Mouse (Mus musculus) hindbrain, postnatal 0 days (tissue): ENCODE data around the gene Ankfn1. TPM values are rescaled to one million over a fixed set of nuclear protein-coding genes. Genes with fewer than 3 reads are reported as not detected.

Experiments
- ATAC-seq: fragments of 200-750 bp; cut with Nextera tagmentation; 2 replicates; pipeline ENCODE4 v1.8.0; 2017; ENCODE audit warnings: mild to moderate bottlenecking, moderate TSS enrichment, moderate library complexity
- DNase-seq: peaks from one replicate; pipeline ENCODE4 v3.0.0-alpha.2; 2015; ENCODE audit warnings: low spot score
- H3K27ac ChIP-seq: fragments of 300-500 bp; sonication (generic); 2 replicates; pipeline ENCODE4 v1.5.1; 2014; ENCODE audit warnings: mild to moderate bottlenecking
- H3K27me3 ChIP-seq: fragments of 300-500 bp; sonication (generic); 2 replicates; pipeline ENCODE4 v1.6.1; 2014; ENCODE audit warnings: low read length, mixed read lengths; ENCODE audit not compliant: insufficient read depth
- H3K36me3 ChIP-seq: fragments of 300-500 bp; sonication (generic); 2 replicates; pipeline ENCODE4 v1.6.1; 2014; ENCODE audit warnings: low read length, mixed read lengths; ENCODE audit not compliant: insufficient read depth
- H3K4me1 ChIP-seq: fragments of 300-500 bp; sonication (generic); 2 replicates; pipeline ENCODE4 v1.6.1; 2014; ENCODE audit warnings: antibody characterized with exemption, low read length, mixed read lengths; ENCODE audit not compliant: insufficient read depth
- H3K4me2 ChIP-seq: fragments of 300-500 bp; sonication (generic); 2 replicates; pipeline ENCODE4 v1.6.1; 2014; ENCODE audit warnings: low read depth, mild to moderate bottlenecking, low read length, moderate library complexity, mixed read lengths
- H3K4me3 ChIP-seq: fragments of 300-500 bp; sonication (generic); 2 replicates; pipeline ENCODE4 v1.5.1; 2014; ENCODE audit warnings: low read length
- H3K9ac ChIP-seq: fragments of 300-500 bp; sonication (generic); replicated peaks from 2 replicates; pipeline ENCODE4 v1.6.1; 2014; ENCODE audit warnings: mild to moderate bottlenecking, low read length, moderate library complexity, mixed read lengths
- H3K9me3 ChIP-seq: fragments of 300-500 bp; sonication (generic); 2 replicates; pipeline ENCODE4 v1.6.1; 2016; ENCODE audit warnings: low read length, mixed read lengths
- CTCF ChIP-seq: IDR thresholded peaks from 2 replicates; pipeline ENCODE4 v1.5.1; 2016; ENCODE audit warnings: antibody characterized with exemption, control low read depth, low read depth
- WGBS: fragments of 180-500 bp; shearing (Covaris S2); extraction: QIAGEN DNeasy Blood & Tissue Kit; methylation state at CpG from one replicate; pipeline ENCODE4 v1.1.7; 2014; 5-methylcytosine and 5-hydroxymethylcytosine counted together
- polyA plus RNA-seq: library from polyadenylated mRNA; unstranded; fragments of >200 nt; fragmentation: Nextera tagmentation; extraction: Ambion mirVana; gene quantifications from 2 replicates; pipeline ENCODE4 v1.2.1, GENCODE M21; 2015
- total RNA-seq: library from RNA; depleted of rRNA; stranded (reverse); fragments of >200 nt; gene quantifications from 2 replicates; pipeline ENCODE4 v1.2.3, GENCODE M21; 2014

The Ankfn1 gene
- total and polyA plus RNA-seq, 2 experiments from 2014 or later: 3.0 to 17.6 TPM

- Histone ChIP-seq H3K27ac (no peak overlapping the region), H3K9ac (no peak overlapping the region), H3K27me3 (no peaks in the 10 kb centered on the region), H3K4me1 (no peaks in the 10 kb centered on the region), H3K9me3 (no peaks in the 10 kb centered on the region), H3K36me3 (no peaks in the 10 kb centered on the region), H3K4me3 (no peak overlapping the region), H3K4me2 (no peak overlapping the region)
- DNase-seq (no peak), ATAC-seq (no peak)
- TF ChIP-seq CTCF: no peak
- 58% methylated on average over 7 of the region's 7 CpGs for WGBS
Measured at GRCm38 (mm10) chr11:89608071-89608470, 169.4 kb downstream of the Ankfn1 start.

DNA sequence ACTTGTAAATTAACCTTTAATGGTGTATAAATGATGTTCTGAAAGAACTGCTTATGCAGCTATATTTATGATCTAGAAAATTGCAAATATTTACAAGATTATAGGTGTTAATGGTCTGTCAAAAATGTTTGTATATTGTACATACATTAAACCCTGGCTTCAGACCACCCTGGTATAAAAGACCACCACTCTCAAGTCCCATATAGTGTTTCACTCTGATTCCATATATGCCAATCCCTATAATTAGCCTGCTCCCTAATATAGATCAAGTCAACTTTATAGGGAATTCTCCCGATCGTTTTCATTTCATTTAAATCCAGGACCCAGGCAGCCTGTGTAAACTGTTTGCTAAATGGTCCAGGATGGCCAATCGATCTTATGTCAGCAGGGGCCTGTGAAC is 170.2 kb downstream of the Ankfn1 start:
- TF ChIP-seq CTCF: no peak
- H3K36me3 ChIP-seq: no peaks in the 10 kb centered on the region

DNA sequence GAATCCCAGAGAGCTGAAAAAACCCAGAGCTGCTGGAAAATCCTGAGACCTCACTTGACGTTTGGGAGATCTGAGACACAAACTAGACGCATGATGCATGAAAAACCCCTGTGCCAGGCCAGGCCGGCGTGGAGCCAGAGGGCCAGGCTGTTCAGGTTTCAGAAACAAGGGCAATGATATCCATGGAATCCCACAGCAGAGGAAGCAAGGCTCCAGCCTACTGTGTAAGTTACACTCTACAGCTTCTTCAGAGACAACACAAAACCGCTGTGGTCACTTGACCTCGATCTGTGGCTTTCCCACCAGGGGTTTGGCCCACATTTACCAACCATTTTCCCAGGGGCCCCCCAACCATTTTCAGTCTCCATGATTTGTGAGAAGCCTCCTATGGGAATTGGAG is 171.1 kb downstream of the Ankfn1 start:
- no peak for TF ChIP-seq CTCF
- Histone ChIP-seq H3K9ac (no peak overlapping the region), H3K4me1 (no peaks in the 10 kb centered on the region), H3K36me3 (no peaks in the 10 kb centered on the region), H3K9me3 (no peaks in the 10 kb centered on the region), H3K4me3 (no peak overlapping the region), H3K27ac (no peak overlapping the region), H3K27me3 (no peaks in the 10 kb centered on the region), H3K4me2 (no peak overlapping the region)
- no peak for DNase-seq
- no peak for ATAC-seq
- 84% methylated on average over 6 of the region's 6 CpGs for WGBS

More for the DNA sequence above, 170.2 kb downstream of the Ankfn1 start:
- Histone ChIP-seq H3K4me2 (no peak overlapping the region), H3K27me3 (no peaks in the 10 kb centered on the region), H3K4me1 (no peaks in the 10 kb centered on the region), H3K9me3 (no peaks in the 10 kb centered on the region), H3K27ac (no peak overlapping the region), H3K4me3 (no peak overlapping the region), H3K9ac (no peak overlapping the region)
- no peak for DNase-seq
- ATAC-seq: no peak
- WGBS: 80% methylated on average over 3 of the region's 3 CpGs

GRCm38 (mm10) chr11:89602966-89603365 is 174.5 kb downstream of the Ankfn1 start:
- DNase-seq: no peak
- 85% methylated on average over 5 of the region's 5 CpGs for WGBS
- no peak for TF ChIP-seq CTCF
- Histone ChIP-seq H3K27me3 (no peaks in the 10 kb centered on the region), H3K4me2 (no peak overlapping the region), H3K9me3 (no peaks in the 10 kb centered on the region), H3K9ac (no peak overlapping the region), H3K4me1 (no peaks in the 10 kb centered on the region), H3K36me3 (no peaks in the 10 kb centered on the region), H3K27ac (no peak overlapping the region), H3K4me3 (no peak overlapping the region)
- no peak for ATAC-seq

DNA sequence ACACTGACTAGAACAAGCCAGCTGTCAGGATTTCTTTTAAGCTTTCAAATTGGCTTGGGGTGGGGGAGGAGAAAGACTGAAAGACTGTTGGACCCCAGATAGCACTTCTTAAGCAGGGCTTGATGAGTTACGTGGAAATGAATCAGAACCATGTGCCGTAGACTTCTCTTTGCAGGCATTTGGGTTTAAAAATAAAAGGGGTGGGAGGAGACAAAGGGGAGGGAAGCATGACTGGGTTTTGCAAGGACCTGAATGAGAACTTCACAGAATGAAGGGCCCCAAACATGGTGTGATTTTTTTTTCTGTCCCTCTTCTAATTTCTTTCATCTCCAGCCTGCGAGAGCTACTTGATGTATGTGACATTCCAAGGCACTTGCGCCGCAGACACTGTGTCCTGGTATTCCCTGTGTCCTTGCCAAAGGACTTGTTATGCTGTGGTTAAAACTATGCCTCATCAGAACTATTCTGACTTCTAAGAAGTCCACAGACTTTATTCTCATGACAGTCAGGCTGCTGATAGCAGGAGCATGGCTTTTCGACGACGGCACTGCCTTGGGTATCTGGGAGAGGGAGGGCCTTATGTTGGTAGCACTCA is 176.4 kb downstream of the Ankfn1 start:
- no peaks in the 10 kb centered on the region for H3K4me1 ChIP-seq
- no peaks in the 10 kb centered on the region for H3K9me3 ChIP-seq
- WGBS: 84% methylated on average over 8 of the region's 8 CpGs
- H3K9ac ChIP-seq: no peak overlapping the region
- no peaks in the 10 kb centered on the region for H3K27me3 ChIP-seq
- ATAC-seq: no peak
- no peak overlapping the region for H3K27ac ChIP-seq
- H3K36me3 ChIP-seq: no peaks in the 10 kb centered on the region
- no peak for DNase-seq
- TF ChIP-seq CTCF: no peak
- H3K4me2 ChIP-seq: no peak overlapping the region
- H3K4me3 ChIP-seq: no peak overlapping the region

GRCm38 (mm10) chr11:89590273-89590874 is 187.1 kb downstream of the Ankfn1 start:
- DNase-seq (no peak), ATAC-seq (no peak)
- WGBS: 86% methylated on average over 10 of the region's 10 CpGs
- Histone ChIP-seq H3K27ac (no peak overlapping the region), H3K4me3 (no peak overlapping the region), H3K4me1 (no peaks in the 10 kb centered on the region), H3K4me2 (no peak overlapping the region), H3K27me3 (no peaks in the 10 kb centered on the region), H3K9ac (no peak overlapping the region), H3K9me3 (no peaks in the 10 kb centered on the region), H3K36me3 (no peaks in the 10 kb centered on the region)
- TF ChIP-seq CTCF: no peak

GRCm38 (mm10) chr11:89586341-89586740 is 191.1 kb downstream of the Ankfn1 start:
- H3K4me2 ChIP-seq: no peak overlapping the region
- no peaks in the 10 kb centered on the region for H3K4me1 ChIP-seq
- H3K4me3 ChIP-seq: no peak overlapping the region
- no peaks in the 10 kb centered on the region for H3K9me3 ChIP-seq
- no peaks in the 10 kb centered on the region for H3K27me3 ChIP-seq
- H3K36me3 ChIP-seq: no peaks in the 10 kb centered on the region
- no peak overlapping the region for H3K27ac ChIP-seq
- ATAC-seq: no peak
- 49% methylated on average over 2 of the region's 2 CpGs for WGBS
- H3K9ac ChIP-seq: no peak overlapping the region
- no peak for DNase-seq
- no peak for TF ChIP-seq CTCF
